Mouse (Mus musculus) large intestine, adult 2 months (tissue): ENCODE data around the gene Prph2. TPM values are rescaled to one million over a fixed set of nuclear protein-coding genes. Genes with fewer than 3 reads are reported as not detected.

ENCODE experiments used
- DNase-seq: peaks from one replicate; pipeline ENCODE4 v3.0.0-alpha.2; 2012; ENCODE audit warnings: low read depth, low spot score
- WGBS: fragments of 180-500 bp; shearing (Covaris S2); methylation state at CpG from one replicate; pipeline ENCODE4 v1.1.7; 2018; 5-methylcytosine and 5-hydroxymethylcytosine counted together
- polyA plus RNA-seq: library from polyadenylated mRNA; depleted of rRNA; stranded (reverse); fragments of >200 nt; gene quantifications from 2 replicates; pipeline ENCODE4 v1.2.3, GENCODE M21; 2012; rRNA removed

Prph2 gene
- polyA plus RNA-seq, 1 experiment = not detected

DNA sequence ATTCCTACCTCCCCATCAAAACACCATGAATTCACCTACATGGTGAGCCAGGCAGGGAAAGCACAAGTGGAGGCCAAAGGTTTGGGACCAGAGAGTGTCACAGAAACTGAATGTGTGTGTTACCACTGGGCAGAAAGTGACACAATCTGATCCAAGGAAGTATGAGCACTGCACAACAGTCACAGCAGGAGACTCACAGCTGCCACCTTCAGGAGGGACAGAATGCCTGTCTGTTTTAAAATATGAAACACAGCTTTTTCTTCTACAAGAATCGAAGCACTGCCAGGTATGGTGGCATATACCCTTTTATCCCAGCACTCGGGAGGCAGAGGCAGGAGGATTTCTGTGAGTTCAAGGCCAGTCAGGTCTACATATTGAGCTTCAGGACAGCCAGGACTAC lies 47.8 kb downstream of the Prph2 start:
- DNase-seq = no peak
- WGBS = 89% methylated on average over 2 of the region's 2 CpGs

DNA sequence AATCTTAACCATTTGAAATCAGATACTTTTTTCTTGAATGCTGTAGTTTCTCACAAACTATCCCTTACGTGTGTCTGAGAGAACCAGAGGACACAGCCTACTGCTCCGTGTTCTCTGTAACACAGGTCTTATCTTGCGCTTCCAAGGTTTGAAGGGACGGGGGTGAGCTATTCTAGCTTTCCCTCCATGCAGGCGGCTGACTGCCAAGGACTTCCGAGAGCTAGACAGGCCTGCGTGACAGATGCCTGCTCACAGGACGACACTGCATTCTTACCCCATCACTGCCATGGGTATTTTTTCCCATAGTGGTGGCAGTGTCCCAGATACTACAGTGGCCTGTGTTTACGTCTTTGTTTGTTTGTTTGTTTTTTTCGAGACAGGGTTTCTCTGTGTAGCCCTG lies 50.0 kb downstream of the Prph2 start:
- WGBS = 91% methylated on average over 10 of the region's 10 CpGs
- DNase-seq = no peak

DNA sequence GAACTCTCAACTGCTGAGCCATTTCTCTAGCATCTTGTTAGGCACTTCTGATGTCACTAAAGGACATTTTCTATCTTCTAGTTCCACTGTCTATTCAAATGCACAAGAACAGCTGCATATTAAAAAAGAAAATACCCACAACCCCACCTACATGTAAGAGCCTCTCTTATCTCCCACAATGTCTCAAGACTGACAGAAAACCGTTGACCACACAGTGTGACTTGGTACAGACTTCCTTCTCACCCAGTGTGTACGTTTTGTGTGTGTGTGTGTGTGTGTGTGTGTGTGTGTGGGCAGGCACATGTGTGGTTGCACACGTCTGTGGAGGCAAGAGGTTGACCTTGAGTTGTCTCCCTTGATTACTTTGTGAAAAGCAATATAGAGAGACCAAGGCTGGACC lies 51.9 kb downstream of the Prph2 start:
- no peak for DNase-seq
- 64% methylated on average over 3 of the region's 3 CpGs for WGBS

DNA sequence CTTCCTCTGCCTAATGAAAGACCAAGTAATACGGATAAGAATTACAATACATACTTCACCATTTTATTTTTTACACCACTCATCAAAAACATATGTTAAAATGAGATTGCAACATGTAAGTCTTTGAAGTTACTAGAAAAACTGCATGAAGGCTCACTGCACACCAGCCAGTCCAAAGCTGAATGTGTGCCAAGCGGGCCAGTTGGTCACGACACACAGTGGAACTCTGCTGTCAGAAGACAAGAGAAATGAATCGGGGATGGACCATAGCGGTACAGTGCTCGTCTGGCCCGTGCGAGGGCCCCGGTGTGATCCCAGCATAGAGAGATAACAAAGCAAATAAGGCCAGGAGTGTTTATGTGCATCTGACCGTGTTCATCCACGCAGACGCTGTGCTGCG lies 52.9 kb downstream of the Prph2 start:
- 93% methylated on average over 13 of the region's 13 CpGs for WGBS
- DNase-seq = no peak

DNA sequence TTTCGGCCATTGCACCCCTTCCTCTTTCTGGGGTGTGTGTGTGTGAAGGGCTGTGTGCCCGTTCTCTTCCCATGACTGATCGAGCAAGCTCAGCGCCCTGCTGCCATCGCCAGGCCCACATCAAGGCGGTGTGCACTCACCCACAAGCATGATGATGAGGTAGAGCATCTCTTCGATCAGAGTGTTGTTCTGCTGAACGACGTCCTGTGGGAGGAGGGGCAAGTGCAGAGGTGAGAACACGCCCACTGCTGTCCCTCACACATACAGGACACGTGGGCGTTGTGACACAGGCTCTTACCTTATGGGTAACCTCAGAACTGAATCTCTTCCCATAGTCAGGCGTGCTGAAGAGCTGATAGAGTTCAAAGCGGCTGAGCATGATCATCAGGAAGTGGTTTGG lies 56.6 kb downstream of the Prph2 start:
- WGBS = 86% methylated on average over 14 of the region's 14 CpGs
- no peak for DNase-seq

DNA sequence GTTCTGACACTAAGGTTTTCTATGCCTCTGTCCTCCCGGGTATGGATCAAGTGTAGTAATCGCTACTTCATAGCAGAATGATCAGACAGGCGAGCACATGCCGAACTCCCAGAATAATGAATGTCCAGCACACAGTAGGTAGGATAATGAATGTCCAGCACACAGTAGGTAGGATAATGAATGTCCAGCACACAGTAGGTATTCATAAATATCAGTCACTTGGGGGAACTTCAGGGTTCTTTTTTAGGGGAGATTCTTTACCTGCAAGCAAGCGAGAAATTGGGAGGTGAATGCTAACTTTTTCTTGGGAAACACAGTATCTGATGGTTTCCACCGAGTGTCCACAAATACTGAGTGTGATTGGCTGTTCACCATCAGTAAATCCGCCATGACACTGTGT lies 62.3 kb downstream of the Prph2 start:
- WGBS = 94% methylated on average over 7 of the region's 7 CpGs
- DNase-seq = no peak

Other genes starting within 250 kb of the Prph2 start
- 42.4 and 47.6 TPM in 2 replicates for gene Rrp36, start 236.1 kb upstream of the Prph2 start, polyA plus RNA-seq
- gene Mea1, start 231.7 kb upstream of the Prph2 start, polyA plus RNA-seq = 83.7 and 90.1 TPM in 2 replicates
- 79.1 and 90.0 TPM in 2 replicates for gene Klhdc3, start 229.5 kb upstream of the Prph2 start, polyA plus RNA-seq
- gene Ppp2r5d, start 205.3 kb upstream of the Prph2 start, polyA plus RNA-seq = 86.8 and 108 TPM in 2 replicates
- gene Pex6, start 199.0 kb upstream of the Prph2 start, polyA plus RNA-seq = 46.8 and 49.9 TPM in 2 replicates
- gene Gnmt, start 181.3 kb upstream of the Prph2 start, polyA plus RNA-seq = 0.94 and 1.5 TPM in 2 replicates
- gene Cnpy3, start 158.2 kb upstream of the Prph2 start, polyA plus RNA-seq = 34.9 and 38.8 TPM in 2 replicates
- not detected in 2 replicates for gene Ptcra, start 146.7 kb upstream of the Prph2 start, polyA plus RNA-seq
- gene 2310039H08Rik, start 137.8 kb upstream of the Prph2 start, polyA plus RNA-seq = 67.3 and 82.3 TPM in 2 replicates
- 27.2 and 28.5 TPM in 2 replicates for gene Rpl7l1, start 127.8 kb upstream of the Prph2 start, polyA plus RNA-seq
- gene Bicral, start 52.0 kb upstream of the Prph2 start, polyA plus RNA-seq = 5.4 and 11.4 TPM in 2 replicates
- gene Tbcc, start 19.8 kb upstream of the Prph2 start, polyA plus RNA-seq = 16.0 and 18.2 TPM in 2 replicates
- 13.7 and 17.0 TPM in 2 replicates for gene Ubr2, start 100.1 kb downstream of the Prph2 start, polyA plus RNA-seq